Mouse (Mus musculus): ENCODE results near the gene Pin1rt1.
A peak's percentile ranks its signal among the peaks of the same experiment; 100 is the strongest.

Pin1rt1 gene

DNA sequence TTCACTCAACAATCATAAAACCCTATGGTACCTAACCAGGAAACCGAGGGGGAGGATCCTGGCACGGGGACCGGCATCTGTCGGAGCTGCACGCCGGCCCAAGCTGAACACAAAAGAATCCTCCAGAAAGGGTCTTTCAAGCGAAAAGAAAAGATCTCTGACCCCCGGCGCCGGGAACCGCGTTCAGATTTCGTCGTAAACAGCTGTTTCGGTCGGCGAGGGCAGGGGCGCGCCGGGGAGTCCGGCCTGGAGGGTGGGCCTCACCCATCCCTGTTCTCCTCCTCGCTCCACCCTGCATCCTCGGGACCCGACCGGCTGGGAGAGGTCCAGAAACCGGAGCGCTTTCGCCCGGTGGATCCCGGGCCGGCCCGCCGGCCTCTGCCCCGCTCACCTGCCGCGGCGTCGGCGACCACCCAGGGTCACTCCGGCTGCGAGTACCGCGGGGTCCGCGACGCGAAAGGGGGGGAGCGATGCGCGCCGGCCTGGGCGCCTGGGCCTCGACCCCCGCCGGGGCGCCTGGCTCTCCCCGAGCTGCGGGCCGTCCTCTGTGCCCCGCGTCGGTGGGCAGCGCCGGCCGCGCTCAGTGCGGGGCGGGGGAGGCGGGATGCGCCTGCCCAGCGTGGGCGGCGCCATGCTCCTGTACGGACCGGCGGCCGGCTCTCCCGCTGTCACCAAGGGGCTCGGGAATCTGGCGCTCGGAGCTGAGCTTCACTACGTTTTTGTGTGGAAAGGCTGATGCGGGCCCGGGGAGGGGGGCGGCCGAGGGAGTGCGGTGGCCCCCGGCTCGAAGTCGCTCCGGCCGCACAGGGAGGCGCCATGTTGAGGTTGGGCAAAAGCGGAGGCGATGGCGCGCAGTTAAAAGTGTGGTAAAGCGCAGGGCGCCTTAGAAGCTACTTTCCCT is 4.3 kb downstream of the Pin1rt1 start, which contains the start of gene Tcp11l1:
Tcp11l1 (minus strand) TSS at position 585 of the 901 bp plus-strand sequence.
- DNase-seq, result peak; percentile 55 to 79

DNA sequence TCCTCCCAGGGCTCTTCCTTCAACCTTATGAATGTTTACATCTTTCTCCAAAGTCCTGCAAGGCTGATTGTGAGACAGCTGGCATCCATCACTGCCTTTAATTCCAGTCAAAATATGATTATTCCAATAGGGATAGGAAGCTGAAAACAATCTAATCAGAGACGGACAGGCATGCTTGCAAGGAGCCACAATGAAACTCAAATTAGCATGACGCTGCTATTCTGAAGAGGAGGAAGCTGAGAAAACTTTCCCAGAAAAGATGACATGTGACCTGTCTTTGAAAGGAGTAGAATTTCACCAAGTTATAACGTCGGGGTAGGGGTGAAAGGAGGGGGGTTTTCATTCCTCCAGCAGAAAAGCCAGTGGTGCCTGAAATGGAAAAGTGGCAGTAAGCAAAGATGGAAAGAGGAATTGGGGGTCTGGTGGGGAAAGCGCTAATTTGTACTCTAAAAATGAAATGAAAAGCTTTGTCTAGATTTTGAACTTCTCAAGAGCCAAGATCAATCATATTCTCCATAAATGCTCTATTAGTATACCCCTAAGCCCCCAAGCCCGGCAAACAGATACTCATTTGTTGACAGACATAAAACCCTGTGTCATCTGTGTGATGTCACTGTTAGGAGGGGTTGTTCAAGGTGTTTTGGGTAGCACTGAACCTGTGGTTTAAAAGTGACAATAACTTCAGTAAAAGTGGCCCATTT is 5.4 kb downstream of the Pin1rt1 start:
- no peak for DNase-seq

DNA sequence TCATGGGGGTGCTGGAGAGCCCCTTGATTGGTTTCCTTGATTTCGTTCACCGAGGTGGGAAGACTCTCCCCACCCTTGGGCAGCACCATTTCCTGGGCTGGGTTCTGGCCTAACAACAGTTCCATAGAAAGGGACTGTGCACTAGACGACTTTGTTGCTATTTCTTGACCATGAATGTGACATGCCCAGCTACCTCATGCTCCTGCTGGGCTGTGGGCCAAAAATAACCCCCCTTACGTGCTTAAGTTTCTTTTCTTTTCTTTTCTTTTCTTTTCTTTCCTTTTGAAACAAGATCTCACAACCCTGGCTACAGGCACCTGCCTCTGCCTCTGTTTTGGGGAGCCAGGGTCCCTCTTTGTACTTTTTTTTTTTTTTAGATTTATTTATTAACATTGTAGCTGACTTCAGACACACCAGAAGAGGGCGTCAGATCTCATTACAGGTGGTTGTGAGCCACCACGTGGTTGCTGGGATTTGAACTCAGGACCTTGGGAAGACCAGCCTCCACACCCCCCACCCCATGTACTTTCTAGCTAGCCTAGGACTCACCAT is 6.3 kb downstream of the Pin1rt1 start:
- no peak for DNase-seq

DNA sequence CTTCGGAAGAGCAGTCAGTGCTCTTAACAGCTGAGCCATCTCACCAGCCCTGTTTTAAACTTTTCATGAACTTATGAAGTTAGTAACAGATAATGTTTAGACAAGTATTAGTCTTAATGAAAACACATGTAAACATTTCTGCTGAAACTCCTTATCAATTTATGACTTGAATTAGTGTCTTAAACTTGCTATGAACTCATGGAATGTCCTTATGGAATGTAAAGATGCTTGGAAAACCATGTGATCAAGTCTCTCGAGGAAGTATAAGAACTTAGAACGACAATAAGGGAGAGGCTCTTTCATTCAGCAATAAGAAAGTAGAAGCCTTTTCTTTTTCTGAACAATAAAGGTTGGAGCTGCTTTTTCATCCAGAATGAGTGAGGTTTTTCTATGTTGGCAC is 11.8 kb downstream of the Pin1rt1 start:
- DNase-seq, result no peak

DNA sequence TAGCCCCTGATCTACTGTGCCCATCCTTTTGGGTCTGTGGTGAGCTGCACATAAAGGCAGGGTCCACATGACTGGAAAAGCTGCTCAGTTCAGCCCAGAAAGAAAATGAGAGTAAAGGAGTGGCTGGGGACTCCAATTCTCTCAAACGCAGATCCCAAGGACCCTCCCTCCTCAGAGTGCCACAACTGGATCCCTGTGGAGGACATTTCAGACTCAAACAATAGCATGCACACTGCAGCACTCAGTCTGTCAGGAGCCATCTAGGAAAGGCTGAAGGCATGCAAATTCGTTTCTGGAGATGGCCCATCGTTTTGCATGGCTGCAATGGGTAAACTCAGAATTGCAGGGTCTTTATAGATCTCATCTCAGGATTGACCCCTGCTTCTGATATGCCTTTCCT is 13.0 kb downstream of the Pin1rt1 start:
- no peak for DNase-seq

DNA sequence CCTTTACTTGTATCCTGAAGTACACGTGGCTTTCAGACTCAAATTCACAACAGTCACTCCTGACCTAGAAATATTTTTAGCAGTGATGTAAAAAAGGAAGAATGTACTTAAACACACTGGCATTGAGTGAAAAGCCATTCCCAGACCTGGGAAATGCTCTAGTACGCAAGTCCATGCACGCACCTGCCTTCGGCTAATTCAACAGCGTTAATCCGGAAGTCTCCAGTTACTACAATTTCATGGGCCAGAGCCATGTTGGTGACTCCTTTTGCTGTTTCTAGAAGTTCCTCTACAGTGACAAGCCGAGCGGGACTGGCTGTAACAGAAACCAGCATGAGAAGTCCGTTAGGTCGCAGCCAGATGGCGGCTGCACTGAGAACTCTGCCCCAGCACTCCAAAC is 16.5 kb downstream of the Pin1rt1 start:
- no peak for DNase-seq

DNA sequence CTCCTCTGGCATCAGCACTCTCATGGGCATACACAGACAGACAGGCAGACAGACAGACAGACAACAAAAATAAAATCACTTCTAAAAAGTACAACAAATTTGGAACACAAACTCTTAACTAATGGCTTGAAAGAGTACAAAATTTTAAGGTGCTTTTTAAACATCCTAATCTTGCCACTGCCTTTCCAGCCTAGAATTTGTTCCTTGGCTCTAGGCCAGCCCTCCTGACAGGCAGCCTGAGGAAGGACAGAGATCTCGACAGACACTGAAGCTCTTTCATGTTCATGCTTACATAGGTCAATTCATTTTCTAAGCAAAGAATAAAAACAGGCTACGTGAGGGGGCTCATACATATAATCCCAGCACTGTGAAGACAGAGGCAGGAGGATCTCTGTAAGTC is 23.6 kb downstream of the Pin1rt1 start:
- DNase-seq, result peak in 1 of 2 experiments; percentile 36

DNA sequence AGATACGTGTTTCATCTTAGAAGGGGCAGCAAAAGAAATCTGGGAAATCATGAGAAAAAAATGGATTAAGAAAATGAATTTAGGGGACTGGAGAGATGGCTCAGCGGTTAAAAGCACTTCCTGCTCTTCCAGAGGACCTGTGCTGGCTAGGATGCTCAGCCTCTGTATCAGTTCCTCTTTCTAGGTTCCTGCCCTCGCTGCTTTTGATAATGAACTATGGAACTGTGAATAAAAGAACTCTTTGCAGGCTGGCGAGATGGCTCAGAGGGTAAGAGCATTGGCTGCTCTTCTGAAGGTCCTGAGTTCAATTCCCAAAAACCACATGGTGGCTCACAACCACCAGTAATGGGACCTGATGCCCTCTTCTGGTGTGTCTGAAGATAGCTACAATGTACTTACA is 25.5 kb downstream of the Pin1rt1 start:
- DNase-seq, result no peak

DNA sequence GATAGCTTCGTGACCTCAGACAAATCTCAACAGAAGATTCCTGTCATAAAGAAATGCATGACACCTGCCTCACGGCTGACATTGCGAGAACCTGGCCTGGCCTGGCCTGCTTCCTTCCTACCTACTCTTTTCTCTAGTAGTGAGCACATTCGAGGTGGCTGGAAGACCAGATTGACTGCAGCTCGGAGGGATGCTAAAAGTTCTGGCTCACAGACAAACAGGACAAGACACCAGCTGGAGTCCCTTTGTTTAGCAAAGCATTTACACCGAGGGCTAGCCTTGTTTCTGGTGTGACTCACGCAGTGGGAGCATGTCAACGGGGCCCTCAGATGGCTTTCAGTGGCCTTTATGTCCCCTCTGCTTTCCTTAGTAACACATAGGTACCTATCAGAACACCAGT is 27.5 kb downstream of the Pin1rt1 start:
- no peak for DNase-seq

DNA sequence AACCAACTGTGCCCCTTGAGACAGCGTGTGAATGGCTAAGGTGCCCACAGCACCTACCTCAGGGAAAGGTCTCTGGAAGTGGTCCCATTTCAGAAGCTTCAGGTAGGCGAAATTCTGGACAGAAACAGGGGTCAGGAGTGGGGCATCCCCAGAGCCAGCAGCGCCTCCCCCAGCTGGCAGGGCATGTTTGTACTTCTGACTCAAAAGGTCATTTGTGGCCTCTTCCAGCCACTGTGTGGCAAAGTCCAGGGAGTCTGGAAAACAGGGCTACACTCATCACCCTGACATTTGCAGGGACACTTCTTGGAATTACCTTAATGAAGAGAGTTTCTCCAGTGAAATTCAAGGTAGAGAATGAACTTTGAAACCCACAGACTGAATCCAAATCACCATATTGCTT is 27.9 kb downstream of the Pin1rt1 start:
- peak; percentile 59 to 73 for DNase-seq

DNA sequence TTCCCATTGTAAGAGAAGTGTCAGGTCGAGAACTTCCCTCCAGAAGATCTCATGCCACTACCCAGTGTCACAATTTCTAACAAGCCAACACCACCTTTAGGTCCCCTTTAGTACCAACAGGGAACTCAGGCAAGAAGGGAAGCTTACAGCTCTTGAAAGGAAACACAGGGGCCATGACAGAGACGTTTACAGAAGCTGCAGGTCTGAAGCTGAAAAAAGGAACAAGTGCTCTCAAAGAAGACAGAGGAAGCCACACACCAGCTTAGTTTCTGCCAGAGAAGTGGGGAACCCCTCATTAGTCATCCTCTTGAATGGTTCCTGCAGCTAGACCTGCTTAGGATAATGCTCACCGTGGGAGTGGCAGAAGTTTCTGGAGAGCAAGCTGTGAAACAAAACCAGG is 28.9 kb downstream of the Pin1rt1 start:
- no peak for DNase-seq

DNA sequence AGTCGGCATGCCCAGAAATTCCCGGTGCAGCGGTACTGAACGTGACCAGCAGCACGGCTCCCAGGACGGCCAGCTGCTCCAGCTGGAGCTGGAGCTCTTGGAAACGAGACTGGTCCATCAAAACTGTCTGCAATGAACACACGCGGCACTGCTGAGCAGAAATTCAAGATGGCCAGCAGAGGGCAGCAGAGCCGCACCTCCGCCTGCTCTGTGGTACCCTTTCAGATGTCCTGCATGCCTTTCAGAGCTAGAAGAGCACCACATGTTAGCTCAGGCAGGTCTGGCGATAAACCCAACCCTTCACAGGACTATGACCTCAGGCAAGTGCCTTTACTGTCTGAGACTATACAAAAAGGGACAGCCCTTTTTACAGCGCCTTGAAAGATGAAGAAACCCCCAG is 30.8 kb downstream of the Pin1rt1 start:
- peak; percentile 79 to 94 for DNase-seq

DNA sequence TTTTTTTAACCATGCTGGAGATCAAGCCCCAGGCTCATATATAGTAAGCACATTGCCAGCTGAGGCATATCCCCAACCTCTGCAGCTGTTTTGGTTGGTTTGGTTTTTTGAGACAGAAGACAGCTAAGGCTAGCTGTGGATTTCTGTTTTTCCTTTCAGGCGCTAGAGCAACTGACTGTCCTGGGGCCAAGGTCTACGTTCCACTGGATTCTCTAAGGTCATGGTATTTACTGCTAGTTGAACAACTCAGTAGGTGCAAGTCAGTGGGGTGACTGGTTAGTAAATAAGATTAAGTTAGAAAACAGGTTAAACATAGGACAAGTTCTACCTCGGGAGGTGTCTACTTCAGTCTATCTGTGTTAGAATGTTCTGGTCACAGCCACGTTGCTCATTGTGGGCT is 31.4 kb downstream of the Pin1rt1 start:
- peak in 1 of 2 experiments; percentile 65 for DNase-seq

DNA sequence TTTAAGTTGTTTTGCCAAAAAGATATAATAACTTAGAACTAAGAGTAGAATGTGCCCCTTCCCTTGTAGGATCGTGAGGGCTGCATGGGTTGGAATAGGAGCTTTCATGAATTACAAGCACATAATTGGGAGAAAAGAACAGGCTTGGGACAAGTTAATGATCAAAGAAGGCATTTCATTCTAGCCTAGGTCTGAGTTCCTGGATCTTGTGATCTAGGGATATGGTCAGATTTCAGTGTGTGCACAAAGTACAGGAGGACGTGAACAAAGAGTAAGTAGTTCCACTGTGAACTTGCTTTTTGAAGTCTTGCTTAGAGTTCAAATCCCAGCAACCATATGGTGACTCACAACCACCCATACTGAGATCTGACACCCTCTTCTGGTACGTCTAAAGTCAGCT is 38.9 kb downstream of the Pin1rt1 start:
- DNase-seq, result peak in 1 of 2 experiments; percentile 48

DNA sequence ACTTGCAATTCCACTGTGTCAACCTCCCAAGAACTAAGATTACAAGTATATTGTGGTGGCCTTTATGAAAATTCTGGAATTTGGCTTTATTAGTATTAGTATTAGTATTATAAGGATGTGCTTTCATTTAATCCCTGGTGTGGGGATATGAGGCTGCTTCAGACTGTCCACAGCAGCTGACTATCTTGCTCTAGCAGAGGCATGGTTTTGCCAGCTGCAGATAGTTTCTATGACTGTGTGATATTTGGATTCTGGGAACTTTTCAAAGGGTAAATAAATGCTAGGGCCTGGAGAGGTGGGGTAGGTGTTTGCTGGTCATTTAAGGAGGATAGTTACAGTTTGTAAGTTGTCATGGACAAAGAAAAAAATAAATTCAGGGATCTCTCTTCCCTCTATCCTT is 44.5 kb downstream of the Pin1rt1 start:
- no peak for DNase-seq

DNA sequence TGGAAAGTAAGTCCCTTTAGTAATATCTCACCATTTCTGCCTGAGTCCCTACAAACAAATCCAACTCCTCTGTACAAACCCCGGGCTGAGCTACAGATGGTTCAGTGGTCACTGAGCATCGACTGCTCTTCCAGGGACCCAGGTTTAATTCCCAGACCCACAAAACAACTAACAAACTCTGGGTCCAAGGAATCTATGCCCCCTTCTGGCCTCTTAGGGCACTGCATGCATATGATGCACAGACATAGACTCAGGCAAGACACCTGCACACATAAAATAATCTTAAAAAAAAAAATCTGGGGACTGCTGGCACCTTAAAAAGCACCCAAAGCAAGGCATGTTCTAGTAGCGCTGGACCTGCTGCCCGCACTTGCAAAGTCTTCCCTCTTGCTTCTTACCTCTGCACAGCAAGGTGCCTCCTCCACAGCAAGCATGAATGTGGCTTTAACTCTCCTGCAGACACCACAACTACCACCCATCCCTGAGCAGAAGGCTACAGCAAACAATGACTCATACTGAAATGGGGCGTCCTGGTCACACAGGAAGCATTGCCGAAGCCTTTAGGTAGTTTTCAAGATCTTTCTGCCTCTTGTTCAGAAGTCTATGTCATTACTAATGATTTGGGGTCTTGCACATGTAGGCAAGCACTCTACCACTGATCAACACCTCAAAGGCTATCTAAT is 46.9 kb downstream of the Pin1rt1 start:
- no peak for DNase-seq

Data from kidney, postnatal 36 days (tissue).